Mouse (Mus musculus) bone marrow, adult 2 months (tissue): ENCODE data around the gene Aaed1. TPM values are rescaled to one million over a fixed set of nuclear protein-coding genes. Genes with fewer than 3 reads are reported as not detected.

Experiments used
- H3K27ac ChIP-seq: fragments of 200-500 bp; 2 replicates; pipeline ENCODE4 v1.5.1; 2012; ENCODE audit warnings: low read depth, mild to moderate bottlenecking, control low read depth, inconsistent platforms, low read length; ENCODE audit not compliant: control insufficient read depth, poor library complexity, insufficient read depth
- H3K4me1 ChIP-seq: fragments of 200-500 bp; 2 replicates; pipeline ENCODE4 v1.6.1; 2011; ENCODE audit warnings: low read length; ENCODE audit not compliant: control insufficient read depth, insufficient read depth
- H3K4me3 ChIP-seq: fragments of 200-500 bp; replicated peaks from 2 replicates; pipeline ENCODE3; 2011; ENCODE audit warnings: mild to moderate bottlenecking, low read depth, low read length, control low read depth; ENCODE audit not compliant: control insufficient read depth
- CTCF ChIP-seq: fragments of 200-500 bp; IDR thresholded peaks from 2 replicates; pipeline ENCODE4 v1.5.1; 2011; ENCODE audit warnings: low read length, control low read depth; ENCODE audit not compliant: control insufficient read depth, insufficient read depth
- POLR2A ChIP-seq: fragments of 200-500 bp; IDR thresholded peaks from 2 replicates; pipeline ENCODE4 v1.6.1; 2011; ENCODE audit warnings: low read depth, mild to moderate bottlenecking, control low read depth, low read length, borderline replicate concordance; ENCODE audit not compliant: control insufficient read depth
- WGBS: fragments of 180-500 bp; shearing (Covaris S2); methylation state at CpG from one replicate; pipeline ENCODE4 v1.1.7; 2018; 5-methylcytosine and 5-hydroxymethylcytosine counted together
- polyA plus RNA-seq: library from polyadenylated mRNA; stranded (reverse); fragments of >200 nt; gene quantifications from 2 replicates; pipeline ENCODE4 v1.2.4, GENCODE M21; 2011; ENCODE audit warnings: low replicate concordance; ENCODE audit not compliant: missing spikeins, insufficient read depth, insufficient read length

Aaed1 gene
- polyA plus RNA-seq, 1 experiment = 11.1 TPM

DNA sequence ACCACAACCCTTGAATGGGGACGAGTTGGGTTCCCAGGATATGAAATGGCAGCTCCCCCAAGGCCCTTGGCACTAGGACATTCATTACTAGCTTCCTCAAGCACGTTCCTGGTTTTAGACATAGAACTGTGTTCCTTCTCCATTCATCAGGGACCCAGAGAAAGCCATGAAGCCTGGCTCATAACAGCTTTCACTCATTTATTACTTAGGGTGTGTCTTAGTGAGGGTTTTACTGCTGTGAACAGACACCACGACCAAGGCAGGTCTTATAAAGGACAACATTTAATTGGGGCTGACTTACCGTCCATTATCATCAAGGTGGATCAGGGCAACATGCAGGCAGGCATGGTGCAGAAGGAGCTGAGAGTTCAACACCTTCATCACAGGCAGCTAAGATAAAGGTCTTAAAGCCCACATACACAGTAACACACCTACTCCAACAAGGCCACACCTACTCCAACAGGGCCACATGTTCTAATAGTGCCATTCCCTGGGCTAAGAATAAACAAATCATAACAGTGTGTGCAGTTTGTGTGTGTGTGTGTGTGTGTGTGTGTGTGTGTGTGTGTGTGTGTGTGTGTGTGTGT, 23.1 kb upstream of the Aaed1 start:
- no peak for TF ChIP-seq POLR2A
- no peak for TF ChIP-seq CTCF
- WGBS = 58% methylated on average over 4 of the region's 4 CpGs
- no peak overlapping the region for H3K4me3 ChIP-seq

DNA sequence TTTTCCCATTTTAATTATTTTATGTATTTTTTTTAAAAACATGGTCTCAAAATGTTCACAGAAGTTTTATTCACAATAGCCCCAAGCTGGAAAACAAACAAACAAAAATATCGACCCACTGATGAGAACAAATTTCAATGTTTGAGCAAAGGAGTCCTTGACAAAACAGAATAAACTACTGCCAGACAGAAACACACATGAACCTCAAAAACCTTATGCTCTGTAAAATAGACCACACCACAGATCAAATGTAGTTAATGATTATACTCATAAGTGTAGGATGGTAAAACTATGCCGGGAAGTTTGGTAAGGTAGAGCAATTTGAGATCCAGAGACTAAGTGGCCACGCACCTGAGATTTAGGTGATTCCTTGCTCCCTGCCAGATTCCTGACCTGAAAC, 20.6 kb upstream of the Aaed1 start:
- Histone ChIP-seq H3K27ac (no peak overlapping the region), H3K4me3 (no peak overlapping the region), H3K4me1 (no peaks in the 10 kb centered on the region)
- WGBS = 76% methylated on average over 3 of the region's 3 CpGs
- TF ChIP-seq POLR2A (no peak), CTCF (no peak)

More for the DNA sequence above, 23.1 kb upstream of the Aaed1 start:
- no peaks in the 10 kb centered on the region for H3K4me1 ChIP-seq
- H3K27ac ChIP-seq = no peak overlapping the region

DNA sequence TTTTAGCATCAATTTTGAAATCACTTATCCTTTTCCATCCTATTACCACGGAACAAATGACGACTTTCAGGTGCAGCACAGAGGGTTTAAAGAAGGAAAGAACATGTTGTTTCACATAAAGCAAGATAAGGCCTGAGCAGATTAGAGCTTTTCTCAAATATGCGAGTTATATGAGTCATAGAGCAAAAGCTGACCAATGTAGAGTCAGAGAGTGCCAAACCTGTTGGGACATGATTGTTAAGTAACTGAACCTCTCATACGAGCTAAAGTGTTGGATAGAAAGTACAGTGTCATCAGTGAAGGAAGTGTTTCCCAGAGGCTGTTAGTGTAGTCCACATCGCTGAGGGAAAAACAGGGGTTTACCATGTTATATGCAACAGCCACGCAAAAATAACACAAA, 19.8 kb upstream of the Aaed1 start:
- Histone ChIP-seq H3K4me3 (no peak overlapping the region), H3K27ac (no peak overlapping the region), H3K4me1 (no peaks in the 10 kb centered on the region)
- TF ChIP-seq CTCF (no peak), POLR2A (no peak)
- 66% methylated on average over 6 of the region's 6 CpGs for WGBS

DNA sequence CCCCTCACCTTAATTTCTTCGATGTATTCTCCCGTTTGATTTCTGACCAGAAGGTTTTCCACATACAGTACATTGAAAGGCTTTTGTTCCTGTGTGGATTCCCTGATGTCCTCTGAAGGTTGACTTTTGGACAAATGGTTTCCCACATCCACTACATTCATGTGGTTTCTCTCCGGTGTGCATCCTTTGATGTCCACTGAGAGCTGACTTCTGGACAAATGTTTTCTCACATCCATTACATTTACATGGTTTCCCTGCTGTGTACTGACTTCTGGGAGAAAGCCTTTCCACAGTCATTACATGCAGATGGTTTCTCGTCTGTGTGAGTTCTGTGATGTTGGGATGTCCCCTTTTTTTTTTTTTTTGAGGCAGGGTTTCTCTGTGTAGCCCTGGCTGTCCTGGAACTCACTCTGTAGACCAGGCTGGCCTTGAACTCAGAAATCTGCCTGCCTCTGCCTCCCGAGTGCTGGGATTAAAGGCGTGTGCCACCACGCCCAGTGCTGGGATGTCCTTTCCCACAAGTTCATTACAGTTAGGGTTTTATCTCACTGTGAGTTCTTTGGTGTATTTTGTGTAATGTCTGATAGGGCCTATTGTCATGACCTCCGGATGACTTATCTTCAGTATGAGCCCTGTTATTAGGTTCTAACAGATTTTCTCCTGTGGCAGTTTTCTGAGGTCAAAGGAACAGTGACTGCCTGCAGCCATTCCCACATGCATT, 10.2 kb upstream of the Aaed1 start:
- no peak for TF ChIP-seq CTCF
- no peak for TF ChIP-seq POLR2A
- Histone ChIP-seq H3K4me1 (no peaks in the 10 kb centered on the region), H3K27ac (no peak overlapping the region), H3K4me3 (no peak overlapping the region)
- 56% methylated on average over 8 of the region's 8 CpGs for WGBS

DNA sequence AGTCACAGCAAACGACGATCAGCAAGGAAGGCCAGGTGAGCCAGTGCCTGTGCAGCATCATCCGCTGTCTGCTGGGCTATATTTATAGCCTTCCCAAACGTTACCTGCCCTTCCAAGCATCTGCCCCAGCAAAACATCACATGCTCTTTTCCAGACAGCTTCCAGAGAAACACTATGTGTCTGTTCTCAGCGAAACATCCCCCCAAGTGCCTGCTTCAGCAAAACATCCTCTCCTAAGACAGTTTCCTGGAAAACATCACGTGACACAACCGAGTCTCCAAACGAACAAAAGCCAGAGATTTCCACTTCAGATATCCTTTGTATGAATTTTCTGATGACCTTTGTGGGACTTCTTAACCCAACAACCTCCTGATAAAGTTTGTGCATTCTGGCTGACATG, 7.8 kb upstream of the Aaed1 start:
- Histone ChIP-seq H3K4me1 (peaks cover 2% of the 10 kb centered on the region), H3K27ac (no peak overlapping the region), H3K4me3 (no peak overlapping the region)
- no peak for TF ChIP-seq POLR2A
- no peak for TF ChIP-seq CTCF
- 61% methylated on average over 8 of the region's 8 CpGs for WGBS

DNA sequence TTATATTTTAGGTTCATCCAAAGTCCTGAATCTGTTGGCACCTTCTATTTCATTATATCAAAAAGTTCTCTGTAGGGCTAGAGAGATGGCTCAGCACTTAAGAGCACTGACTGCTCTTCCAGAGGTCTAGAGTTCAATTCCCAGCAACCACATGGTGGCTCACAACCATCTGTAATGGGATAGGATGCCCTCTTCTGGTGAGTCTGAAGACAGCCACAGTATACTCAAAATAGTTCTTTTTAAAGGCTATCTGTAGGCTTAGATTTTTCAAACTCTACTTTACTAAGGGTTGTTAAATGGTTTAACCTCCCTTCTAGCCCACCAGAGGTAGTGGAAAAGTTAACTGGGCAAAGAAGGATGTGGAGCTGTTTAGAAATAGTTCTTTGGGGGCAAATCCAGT, 7.3 kb upstream of the Aaed1 start:
- H3K4me1 ChIP-seq = peaks cover 2% of the 10 kb centered on the region
- TF ChIP-seq CTCF (no peak), POLR2A (no peak)
- no peak overlapping the region for H3K27ac ChIP-seq
- no peak overlapping the region for H3K4me3 ChIP-seq

DNA sequence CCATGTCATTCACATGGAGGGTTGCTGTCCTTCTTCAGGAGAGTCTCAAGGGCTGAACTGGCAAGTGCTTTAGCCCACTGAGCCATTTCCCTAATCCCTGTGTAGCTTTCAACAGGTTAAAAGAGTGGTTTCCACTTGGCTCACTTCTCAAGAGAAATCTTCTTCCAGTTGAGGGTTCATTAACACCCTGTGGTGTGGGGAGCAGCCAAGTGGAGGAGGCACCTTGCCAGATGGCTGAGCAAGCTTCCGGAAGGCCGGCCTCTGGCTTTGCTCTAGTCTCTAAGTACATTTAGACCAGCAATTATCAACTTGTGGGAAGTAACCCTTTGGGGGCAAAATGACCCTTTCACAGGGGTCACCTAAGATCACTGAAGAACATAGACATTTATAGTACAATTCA, 5.8 kb upstream of the Aaed1 start:
- H3K27ac ChIP-seq = no peak overlapping the region
- H3K4me3 ChIP-seq = no peak overlapping the region
- no peak for TF ChIP-seq CTCF
- no peak for TF ChIP-seq POLR2A
- peaks cover 2% of the 10 kb centered on the region for H3K4me1 ChIP-seq
- WGBS = 82% methylated on average over 2 of the region's 2 CpGs

DNA sequence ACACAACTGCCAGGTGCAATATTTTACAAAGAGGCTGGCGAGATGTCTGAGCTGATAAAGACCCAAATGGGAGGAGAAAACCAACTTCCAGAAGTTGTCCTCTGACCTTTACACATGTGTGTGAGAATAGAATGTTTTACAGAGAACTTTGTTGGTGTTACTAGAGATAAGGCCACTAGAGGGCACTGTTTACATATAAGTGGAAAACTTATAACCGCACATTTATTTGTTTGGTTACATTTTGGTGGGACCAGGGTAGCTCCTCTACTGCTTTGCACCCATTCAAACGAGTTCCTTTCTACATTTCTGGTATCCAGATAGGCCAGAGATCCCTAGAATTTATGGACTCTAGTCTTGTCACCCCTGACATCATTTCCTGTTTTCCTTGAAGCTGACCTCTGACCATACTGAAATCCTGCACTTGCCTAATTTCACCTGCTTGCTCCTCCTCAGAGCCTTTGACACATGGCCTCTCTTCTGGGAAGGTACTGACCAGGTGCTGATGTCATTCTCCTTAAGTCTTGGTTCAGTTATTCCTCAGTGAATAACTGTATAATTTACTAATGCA, 3.1 kb upstream of the Aaed1 start:
- WGBS = under 1% methylated on average over 3 of the region's 3 CpGs
- Histone ChIP-seq H3K4me3 (no peak overlapping the region), H3K27ac (no peak overlapping the region), H3K4me1 (peaks cover 2% of the 10 kb centered on the region)
- TF ChIP-seq POLR2A = no peak
- no peak for TF ChIP-seq CTCF

DNA sequence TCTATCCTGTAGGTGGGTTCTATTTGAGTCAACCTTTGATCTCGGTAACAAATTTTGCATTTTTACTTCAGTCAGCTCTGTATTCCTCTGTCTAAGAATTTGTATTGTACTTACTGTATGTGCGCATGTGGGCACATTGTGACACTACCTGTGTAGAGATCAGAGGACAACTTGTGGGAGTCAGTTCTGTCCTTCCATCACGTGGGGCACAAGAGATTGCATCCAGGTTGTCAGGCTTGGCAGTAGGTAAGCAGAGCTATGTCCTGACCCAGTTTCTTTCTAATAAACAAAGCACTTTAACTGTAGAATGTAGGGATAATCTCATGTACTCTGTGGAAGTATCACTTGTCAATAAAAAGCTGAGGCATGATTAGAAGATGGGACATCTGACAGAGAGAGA, 1.5 kb upstream of the Aaed1 start:
- Histone ChIP-seq H3K27ac (no peak overlapping the region), H3K4me1 (peaks cover 3% of the 10 kb centered on the region)
- 82% methylated on average over 3 of the region's 3 CpGs for WGBS

More for the DNA sequence above, 1.5 kb upstream of the Aaed1 start:
- H3K4me3 ChIP-seq = no peak overlapping the region
- TF ChIP-seq CTCF = no peak
- TF ChIP-seq POLR2A = no peak
